8 mouse cellular contexts compared by ENCODE assay signal in genomic region chr9:53666665-53667019, GRCm38 (mm10). TPM values are rescaled to one million over a fixed set of nuclear protein-coding genes. Genes with fewer than 3 reads are reported as not detected.
DNase-seq lines count a peak whose midpoint lies in the region; ATAC-seq and TF ChIP-seq lines count a peak whose summit lies in the region.

No protein-coding gene starts in this region.

- H3K27me3 ChIP-seq in embryonic facial prominence, embryonic 13.5 days: no peaks in the 10 kb centered on the region
- H3K27me3 ChIP-seq in intestine, embryonic 14.5 days (replicated peaks; ENCODE audit: control insufficient read depth, insufficient read depth, low read length): no peaks in the 10 kb centered on the region
- H3K27me3 ChIP-seq in neural tube, embryonic 12.5 days (replicated peaks): no peaks in the 10 kb centered on the region

- peak overlapping the region; percentile 98 for H3K4me3 ChIP-seq in left cerebral cortex, adult 2 months
- H3K4me3 ChIP-seq in embryonic facial prominence, embryonic 13.5 days: peak overlapping the region; percentile 94
- peak overlapping the region; percentile 69 for H3K4me3 ChIP-seq in intestine, embryonic 14.5 days (ENCODE audit: low read depth, low read length)
- H3K4me3 ChIP-seq in neural tube, embryonic 12.5 days: peak overlapping the region; percentile 85

- TF ChIP-seq CTCF in left cerebral cortex, adult 2 months (IDR thresholded peaks at IDR 0.05): no peak

- peak; percentile 39 for ATAC-seq in embryonic facial prominence, embryonic 13.5 days (ENCODE audit: insufficient number of reproducible peaks, insufficient read depth, low FRiP score, low TSS enrichment, low read depth)
- ATAC-seq in intestine, embryonic 14.5 days (replicated peaks; ENCODE audit: low FRiP score, low TSS enrichment, low read depth): peak; percentile 63
- ATAC-seq in neural tube, embryonic 12.5 days (ENCODE audit: low FRiP score, low read depth): peak; percentile 43; the same call in 1 of the 2 replicates

- H3K4me1 ChIP-seq in embryonic facial prominence, embryonic 13.5 days: peaks cover 19% of the 10 kb centered on the region
- H3K4me1 ChIP-seq in intestine, embryonic 14.5 days (replicated peaks; ENCODE audit: control insufficient read depth, insufficient read depth, low read length): peaks cover 10% of the 10 kb centered on the region; the same call in 1 of the 2 replicates
- peaks cover 17% of the 10 kb centered on the region for H3K4me1 ChIP-seq in neural tube, embryonic 12.5 days

- no peak for DNase-seq in left cerebral cortex, adult 2 months (ENCODE audit: extremely low spot score in 1 of 2, low spot score in 2 of 2)
- DNase-seq in left cerebral cortex, adult 18-20 months (ENCODE audit: low spot score in 2 of 2): no peak
- DNase-seq in intestine, embryonic 14.5 days (ENCODE audit: low spot score): no peak
- no peak for DNase-seq in natural killer cell, adult 2 months (ENCODE audit: low spot score in 2 of 2)
- no peak for DNase-seq in thymus, postnatal 4 days
- no peak for DNase-seq in left cerebral cortex, postnatal 4 days

- WGBS in embryonic facial prominence, embryonic 13.5 days: under 1% methylated on average over 28 of the region's 28 CpGs
- WGBS in intestine, embryonic 14.5 days: 0% methylated on average over 27 of the region's 28 CpGs
- WGBS in neural tube, embryonic 12.5 days: under 1% methylated on average over 28 of the region's 28 CpGs

- peak overlapping the region; percentile 99 for H3K9ac ChIP-seq in embryonic facial prominence, embryonic 13.5 days
- H3K9ac ChIP-seq in intestine, embryonic 14.5 days (ENCODE audit: low read length): peak overlapping the region; percentile 97
- peak overlapping the region; percentile 95 for H3K9ac ChIP-seq in neural tube, embryonic 12.5 days

- peak overlapping the region; percentile 99 for H3K27ac ChIP-seq in left cerebral cortex, adult 2 months
- peak overlapping the region; percentile 95 for H3K27ac ChIP-seq in embryonic facial prominence, embryonic 13.5 days
- H3K27ac ChIP-seq in intestine, embryonic 14.5 days (ENCODE audit: low read depth): peak overlapping the region; percentile 92
- peak overlapping the region; percentile 89 for H3K27ac ChIP-seq in neural tube, embryonic 12.5 days

- H3K4me2 ChIP-seq in embryonic facial prominence, embryonic 13.5 days: peak overlapping the region; percentile 88
- H3K4me2 ChIP-seq in intestine, embryonic 14.5 days (ENCODE audit: low read length): peak overlapping the region; percentile 89
- H3K4me2 ChIP-seq in neural tube, embryonic 12.5 days (replicated peaks): peak overlapping the region; percentile 91

- intact Hi-C loops in left cerebral cortex, adult 2 months (cut with DNase I): loop anchor here (1.0 to 5.0 kb wide), 2 partner anchors 38 to 1619 kb away; partner anchors contain the start of gene Rdx
- intact Hi-C loops in left cerebral cortex, postnatal 4 days (cut with DNase I): no loop called here

- H3K9me3 ChIP-seq in embryonic facial prominence, embryonic 13.5 days: no peaks in the 10 kb centered on the region
- no peaks in the 10 kb centered on the region for H3K9me3 ChIP-seq in intestine, embryonic 14.5 days (ENCODE audit: control insufficient read depth, low read length)
- no peaks in the 10 kb centered on the region for H3K9me3 ChIP-seq in neural tube, embryonic 12.5 days

- 0 out of 2 replicates have a peak, but pooled peaks cover 3% of the 10 kb centered on the region for H3K36me3 ChIP-seq in embryonic facial prominence, embryonic 13.5 days
- H3K36me3 ChIP-seq in intestine, embryonic 14.5 days (ENCODE audit: control insufficient read depth, insufficient read depth, low read length): no peaks in the 10 kb centered on the region
- no peaks in the 10 kb centered on the region for H3K36me3 ChIP-seq in neural tube, embryonic 12.5 days

RNA-seq across cellular contexts. Expression of gene Cul5, which starts 3.2 kb away (rescaled TPM):
- total RNA-seq in left cerebral cortex, adult 2 months (2021): 10 to 100 TPM; 53.3 to 54.2 TPM
- total RNA-seq in left cerebral cortex, adult 18-20 months (2021): 10 to 100 TPM; 54.7 to 56.4 TPM
- polyA plus RNA-seq in embryonic facial prominence, embryonic 13.5 days (2015; fragmentation: Nextera tagmentation; extraction: Ambion mirVana): 36.1 and 39.4 TPM in 2 replicates
- polyA plus RNA-seq in intestine, embryonic 14.5 days (2014; fragmentation: Nextera tagmentation; extraction: Ambion mirVana): 38.8 and 40.3 TPM in 2 replicates
- 49.0 and 52.8 TPM in 2 replicates for polyA plus RNA-seq in neural tube, embryonic 12.5 days (2016; fragmentation: Nextera tagmentation; extraction: Ambion mirVana)
- total RNA-seq in left cerebral cortex, postnatal 4 days (2021): 10 to 100 TPM; 51.7 to 53.5 TPM

RNA-seq across cellular contexts. Expression of gene Rab39, which starts 39.4 kb away (rescaled TPM):
- 1 to 10 TPM; 1.8 TPM for total RNA-seq in left cerebral cortex, adult 2 months (2021)
- 1 to 10 TPM; 1.2 to 1.6 TPM for total RNA-seq in left cerebral cortex, adult 18-20 months (2021)
- 0.52 and 0.73 TPM in 2 replicates for polyA plus RNA-seq in embryonic facial prominence, embryonic 13.5 days (2015; fragmentation: Nextera tagmentation; extraction: Ambion mirVana)
- polyA plus RNA-seq in intestine, embryonic 14.5 days (2014; fragmentation: Nextera tagmentation; extraction: Ambion mirVana): 0.90 and 1.3 TPM in 2 replicates
- polyA plus RNA-seq in neural tube, embryonic 12.5 days (2016; fragmentation: Nextera tagmentation; extraction: Ambion mirVana): 3.8 and 5.2 TPM in 2 replicates
- total RNA-seq in left cerebral cortex, postnatal 4 days (2021): 1 to 10 TPM; 2.0 to 2.1 TPM

RNA-seq across cellular contexts. Expression of gene Acat1, which starts 56.5 kb away (rescaled TPM):
- total RNA-seq in left cerebral cortex, adult 2 months (2021): 10 to 100 TPM; 59.6 to 60.6 TPM
- 10 to 100 TPM; 56.7 to 59.2 TPM for total RNA-seq in left cerebral cortex, adult 18-20 months (2021)
- polyA plus RNA-seq in embryonic facial prominence, embryonic 13.5 days (2015; fragmentation: Nextera tagmentation; extraction: Ambion mirVana): 113 and 131 TPM in 2 replicates
- polyA plus RNA-seq in intestine, embryonic 14.5 days (2014; fragmentation: Nextera tagmentation; extraction: Ambion mirVana): 122 and 131 TPM in 2 replicates
- polyA plus RNA-seq in neural tube, embryonic 12.5 days (2016; fragmentation: Nextera tagmentation; extraction: Ambion mirVana): 86.1 and 94.9 TPM in 2 replicates
- 100 to 1,000 TPM; 137 to 153 TPM for total RNA-seq in left cerebral cortex, postnatal 4 days (2021)
